In genomic region chr14:121989331-121989730, GRCm38 (mm10) we compare ENCODE assay signal across 29 mouse cellular contexts. TPM values are rescaled to one million over a fixed set of nuclear protein-coding genes. Genes with fewer than 3 reads are reported as not detected.
DNase-seq lines count a peak whose midpoint lies in the region; ATAC-seq lines count a peak whose summit lies in the region.
"Had no signal": no experiment of that assay in that cellular context is flagged by ENCODE, and none has a peak within 500 bp of the region (broad histone marks: within the 10 kb centered on the region; RNA-seq: fewer than 3 reads in every experiment).

No protein-coding gene starts in this region.

- intact Hi-C loops in gastrocnemius, postnatal 36 days (cut with DNase I), result no loop called here

- no peaks in the 10 kb centered on the region for H3K27me3 ChIP-seq in kidney, embryonic 14.5 days (ENCODE audit: control insufficient read depth, insufficient read depth, low read length)
- H3K27me3 ChIP-seq in kidney, embryonic 16.5 days (ENCODE audit: insufficient read depth, low read length), result no peaks in the 10 kb centered on the region
- H3K27me3 ChIP-seq in kidney, embryonic 15.5 days, result no peaks in the 10 kb centered on the region
- H3K27me3 ChIP-seq: embryonic facial prominence, embryonic 15.5 days had no signal

- H3K4me3 ChIP-seq in kidney, embryonic 14.5 days (ENCODE audit: low read length), result no peak overlapping the region
- H3K4me3 ChIP-seq in kidney, embryonic 16.5 days (ENCODE audit: low read length), result no peak overlapping the region
- no peak overlapping the region for H3K4me3 ChIP-seq in kidney, embryonic 15.5 days (replicated peaks)
- no peak overlapping the region for H3K4me3 ChIP-seq in macrophage (ENCODE audit: inconsistent target)
- H3K4me3 ChIP-seq: embryonic facial prominence, embryonic 15.5 days; erythroblast, embryonic 14.5 days; forebrain, embryonic 10.5 days; gastrocnemius, adult 2 months; heart, embryonic 10.5 days had no signal

- no peak for ATAC-seq in kidney, embryonic 14.5 days (ENCODE audit: low FRiP score, low TSS enrichment)
- ATAC-seq in kidney, embryonic 16.5 days (ENCODE audit: low FRiP score, low TSS enrichment), result no peak
- ATAC-seq in kidney, embryonic 15.5 days (replicated peaks; ENCODE audit: low FRiP score), result no peak
- ATAC-seq: forebrain, embryonic 14.5 days had no signal

- H3K36me3 ChIP-seq in kidney, embryonic 14.5 days (ENCODE audit: control insufficient read depth, insufficient read depth, low read length), result peaks cover 4% of the 10 kb centered on the region
- H3K36me3 ChIP-seq in kidney, embryonic 16.5 days (ENCODE audit: insufficient read depth, low read length), result no peaks in the 10 kb centered on the region
- H3K36me3 ChIP-seq in kidney, embryonic 15.5 days, result peaks cover 4% of the 10 kb centered on the region
- H3K36me3 ChIP-seq in macrophage (ENCODE audit: inconsistent target), result no peaks in the 10 kb centered on the region

- no peak overlapping the region for H3K27ac ChIP-seq in kidney, embryonic 14.5 days (ENCODE audit: low read depth, low read length)
- no peak overlapping the region for H3K27ac ChIP-seq in kidney, embryonic 16.5 days (ENCODE audit: low read length)
- 0 out of 2 replicates have a peak overlapping the region, but pooled peaks have one; percentile 41 for H3K27ac ChIP-seq in kidney, embryonic 15.5 days
- peak overlapping the region; percentile 91; the same call in 1 of the 2 replicates for H3K27ac ChIP-seq in macrophage
- H3K27ac ChIP-seq: embryonic facial prominence, embryonic 15.5 days; forebrain, embryonic 10.5 days; gastrocnemius, adult 2 months; heart, embryonic 10.5 days had no signal

- 76% methylated on average over 3 of the region's 3 CpGs for WGBS in kidney, embryonic 14.5 days
- WGBS in kidney, embryonic 16.5 days, result 61% methylated on average over 3 of the region's 3 CpGs
- WGBS in kidney, embryonic 15.5 days, result 72% methylated on average over 3 of the region's 3 CpGs
- WGBS in macrophage (ENCODE audit: missing documents), result 93% methylated on average over 3 of the region's 3 CpGs

- no peaks in the 10 kb centered on the region for H3K9me3 ChIP-seq in kidney, embryonic 14.5 days (ENCODE audit: control insufficient read depth, low read length)
- no peaks in the 10 kb centered on the region for H3K9me3 ChIP-seq in kidney, embryonic 16.5 days (ENCODE audit: low read length)
- no peaks in the 10 kb centered on the region for H3K9me3 ChIP-seq in kidney, embryonic 15.5 days (replicated peaks)
- H3K9me3 ChIP-seq: embryonic facial prominence, embryonic 15.5 days; forebrain, embryonic 10.5 days; heart, embryonic 10.5 days had no signal

- H3K4me2 ChIP-seq in kidney, embryonic 14.5 days (replicated peaks; ENCODE audit: low read depth, low read length), result no peak overlapping the region
- no peak overlapping the region for H3K4me2 ChIP-seq in kidney, embryonic 16.5 days (replicated peaks; ENCODE audit: low read depth, low read length)
- no peak overlapping the region for H3K4me2 ChIP-seq in kidney, embryonic 15.5 days
- H3K4me2 ChIP-seq: embryonic facial prominence, embryonic 15.5 days had no signal

- H3K9ac ChIP-seq in kidney, embryonic 14.5 days (ENCODE audit: low read depth, low read length), result no peak overlapping the region
- no peak overlapping the region for H3K9ac ChIP-seq in kidney, embryonic 16.5 days (replicated peaks; ENCODE audit: low read length)
- H3K9ac ChIP-seq in kidney, embryonic 15.5 days, result no peak overlapping the region
- H3K9ac ChIP-seq: embryonic facial prominence, embryonic 15.5 days had no signal

- H3K79me2 ChIP-seq in macrophage (ENCODE audit: inconsistent target), result no peaks in the 10 kb centered on the region; the same call in 1 of the 2 replicates

- H3K4me1 ChIP-seq in kidney, embryonic 14.5 days (ENCODE audit: control insufficient read depth, insufficient read depth, low read length), result peaks cover 9% of the 10 kb centered on the region
- peaks cover 24% of the 10 kb centered on the region; the same call in 1 of the 2 replicates for H3K4me1 ChIP-seq in kidney, embryonic 16.5 days (ENCODE audit: insufficient read depth, low read length)
- H3K4me1 ChIP-seq in kidney, embryonic 15.5 days, result peaks cover 40% of the 10 kb centered on the region
- H3K4me1 ChIP-seq: embryonic facial prominence, embryonic 15.5 days had no signal

- DNase-seq in kidney, adult 11 months, result peak; percentile 51
- DNase-seq in kidney, adult 9 months, result peak; percentile 57
- no peak for DNase-seq in thymus, postnatal 25 days
- no peak for DNase-seq in gastrocnemius, postnatal 36 days
- DNase-seq: adrenal gland, postnatal 10 days; cerebellum, adult 11 months; cerebellum, adult 8-10 months; cerebellum, postnatal 14 days; embryo, embryonic 11 days; gastrocnemius, adult 2 months; gastrocnemius, postnatal 25 days; heart, adult 18-20 months; heart, postnatal 10 days had no signal

RNA-seq across cellular contexts. Expression of gene Gpr183, which starts 24.3 kb away (rescaled TPM):
- polyA plus RNA-seq in kidney, embryonic 14.5 days (2014; fragmentation: Nextera tagmentation; extraction: Ambion mirVana), result 3.9 and 4.0 TPM in 2 replicates
- 4.0 and 4.9 TPM in 2 replicates for polyA plus RNA-seq in kidney, embryonic 16.5 days (2015; fragmentation: Nextera tagmentation; extraction: Ambion mirVana)
- 4.1 and 4.9 TPM in 2 replicates for polyA plus RNA-seq in kidney, embryonic 15.5 days (2015; fragmentation: Nextera tagmentation; extraction: Ambion mirVana)
- total RNA-seq in macrophage (2018; cell fraction: chromatin; rRNA removed), result 1 to 10 TPM in 13 of 26 experiments, under 1 TPM in 10, not detected in 3; 0.39 to 6.8 (median 1.9) TPM
- total RNA-seq in macrophage (2018; cell fraction: cytosol; rRNA removed), result 10 to 100 TPM in 1 of 26 experiments, 1 to 10 TPM in 19, under 1 TPM in 6; 0.40 to 10.8 (median 3.0) TPM
- total RNA-seq in macrophage (2018; cell fraction: nucleus; rRNA removed), result 10 to 100 TPM in 1 of 26 experiments, 1 to 10 TPM in 19, under 1 TPM in 6; 0.17 to 27.4 (median 2.0) TPM
- polyA plus RNA-seq in macrophage (2018), result 2.6 to 26.1 TPM (median 8.0 TPM) in 3 replicates
- under 1 TPM; 0.23 to 0.35 TPM for total RNA-seq in gastrocnemius, postnatal 36 days (2021)

RNA-seq across cellular contexts. Expression of gene Timm8a2, which starts 45.1 kb away (rescaled TPM):
- not detected in 2 replicates for polyA plus RNA-seq in kidney, embryonic 14.5 days (2014; fragmentation: Nextera tagmentation; extraction: Ambion mirVana)
- not detected in 2 replicates for polyA plus RNA-seq in kidney, embryonic 16.5 days (2015; fragmentation: Nextera tagmentation; extraction: Ambion mirVana)
- polyA plus RNA-seq in kidney, embryonic 15.5 days (2015; fragmentation: Nextera tagmentation; extraction: Ambion mirVana), result not detected in 2 replicates
- total RNA-seq in macrophage (2018; cell fraction: chromatin; rRNA removed), result 1 to 10 TPM in 2 of 26 experiments, under 1 TPM in 1, not detected in 23; 0.75 to 1.3 (median 1.1) TPM
- not detected for total RNA-seq in macrophage (2018; cell fraction: cytosol; rRNA removed)
- 1 to 10 TPM in 3 of 26 experiments, under 1 TPM in 5, not detected in 18; 0.61 to 2.4 (median 0.92) TPM for total RNA-seq in macrophage (2018; cell fraction: nucleus; rRNA removed)
- not detected in 3 replicates for polyA plus RNA-seq in macrophage (2018)
- total RNA-seq in gastrocnemius, postnatal 36 days (2021), result not detected
- total RNA-seq: adrenal gland, postnatal 4 days; common myeloid progenitor, adult 5-6 weeks; gastrocnemius, adult 2 months; gastrocnemius, postnatal 25 days; heart, adult 18-20 months; heart, postnatal 10 days; hematopoietic stem cell, adult 5-6 weeks; MEL had no signal
- polyA plus RNA-seq: C2C12; embryonic facial prominence, embryonic 11.5 days; embryonic facial prominence, embryonic 15.5 days; erythroblast, embryonic 14.5 days; forebrain, embryonic 10.5 days; forebrain, embryonic 14.5 days; heart, embryonic 10.5 days; heart, embryonic 14.5 days had no signal

Comparison
In these comparisons a context has a peak if more than half of its experiments do, and no peak if none do; other contexts are left out.
1. H3K27ac ChIP-seq: peak in kidney, embryonic 15.5 days (single experiment) and macrophage (single experiment); none in kidney, embryonic 14.5 days (single experiment) and kidney, embryonic 16.5 days (single experiment).
2. DNase-seq: peak in kidney, adult 11 months (single experiment) and kidney, adult 9 months (single experiment); none in thymus, postnatal 25 days (single experiment) and gastrocnemius, postnatal 36 days (0 of 2).